Mouse (Mus musculus) ES-CJ7 (cell line): ENCODE measurements around the gene Arl3.
A peak's percentile ranks its signal among the peaks of the same experiment; 100 is the strongest.

ENCODE experiments used
- DNase-seq: peaks from one replicate; pipeline ENCODE4 v3.0.0; 2011; ENCODE audit warnings: low read depth, low spot score

Arl3 gene

DNA sequence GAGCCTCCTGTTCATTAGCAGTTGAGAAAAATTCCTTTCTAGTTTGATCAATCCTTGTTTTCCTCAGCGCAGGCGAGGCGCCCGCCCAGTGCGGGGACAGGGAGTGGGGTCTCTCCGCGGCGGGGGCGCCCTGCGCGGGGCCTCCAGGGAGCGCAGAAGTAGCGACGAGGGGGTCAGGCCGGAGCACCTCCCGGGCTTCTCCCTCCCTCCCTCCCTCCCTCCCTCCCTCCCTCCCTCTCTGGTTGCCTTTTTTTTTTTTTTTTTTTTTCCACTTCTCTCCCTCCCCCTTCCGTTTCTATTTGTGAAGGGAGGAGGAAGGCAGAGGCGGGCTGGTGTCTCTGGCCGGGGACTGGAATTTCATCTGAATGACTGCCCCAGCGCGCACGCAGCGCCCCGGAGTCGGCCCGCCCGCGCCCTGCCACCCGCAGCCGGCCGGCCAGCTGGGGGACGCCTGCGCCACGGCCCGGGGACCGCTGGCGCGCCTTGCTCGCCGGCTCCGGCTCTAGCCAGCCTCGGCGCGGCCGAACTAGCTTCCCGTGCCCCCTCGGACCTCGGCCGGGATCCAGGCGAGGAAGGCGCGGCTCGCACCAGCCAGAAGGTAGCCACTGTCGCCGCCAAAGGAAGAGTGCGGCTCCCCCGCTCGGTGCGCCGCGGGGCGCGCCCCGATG is 71.5 kb downstream of the Arl3 start, which contains the start of gene Trim8:
TSS of gene Trim8 (plus strand) at position 302 of the 668 bp plus-strand sequence.
- DNase-seq = peak; percentile 85

DNA sequence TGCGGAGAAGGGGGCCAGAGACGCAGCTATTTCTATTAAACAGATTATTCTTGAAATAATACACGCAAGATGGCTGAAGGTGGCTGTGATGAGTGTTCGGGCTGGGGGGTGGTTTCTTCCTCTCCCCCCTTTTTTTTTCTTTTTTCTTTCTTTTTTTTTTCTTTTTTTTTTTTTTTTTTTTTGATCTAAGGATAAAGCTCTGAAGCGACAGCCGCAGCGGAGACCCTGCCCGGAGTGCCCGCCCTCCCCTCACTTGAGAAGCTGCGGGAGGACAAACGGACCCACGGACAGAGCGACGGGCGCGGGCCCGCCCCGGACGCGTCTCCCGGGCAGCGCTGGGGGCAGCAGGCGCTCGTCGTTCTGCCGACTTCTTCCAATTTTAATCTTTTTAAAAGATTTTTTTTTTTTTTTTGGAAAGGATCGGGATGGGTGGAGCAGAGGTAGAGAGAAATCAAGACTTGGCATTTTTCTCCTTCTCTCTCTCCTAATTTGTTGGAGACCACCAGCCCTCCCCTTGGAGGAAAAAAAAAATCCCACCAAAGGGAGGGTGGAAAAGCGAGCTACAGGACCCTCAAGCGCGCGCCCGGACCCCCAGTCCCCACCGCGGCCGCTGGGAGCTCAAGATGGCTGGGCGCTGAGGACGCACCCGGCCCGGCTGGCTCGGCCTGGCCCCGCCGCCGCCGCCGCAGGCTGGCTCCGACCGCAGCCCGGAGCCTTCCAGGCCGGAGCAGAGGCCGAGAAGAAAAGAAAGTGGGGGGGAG is 72.2 kb downstream of the Arl3 start:
- peak; percentile 44 for DNase-seq

DNA sequence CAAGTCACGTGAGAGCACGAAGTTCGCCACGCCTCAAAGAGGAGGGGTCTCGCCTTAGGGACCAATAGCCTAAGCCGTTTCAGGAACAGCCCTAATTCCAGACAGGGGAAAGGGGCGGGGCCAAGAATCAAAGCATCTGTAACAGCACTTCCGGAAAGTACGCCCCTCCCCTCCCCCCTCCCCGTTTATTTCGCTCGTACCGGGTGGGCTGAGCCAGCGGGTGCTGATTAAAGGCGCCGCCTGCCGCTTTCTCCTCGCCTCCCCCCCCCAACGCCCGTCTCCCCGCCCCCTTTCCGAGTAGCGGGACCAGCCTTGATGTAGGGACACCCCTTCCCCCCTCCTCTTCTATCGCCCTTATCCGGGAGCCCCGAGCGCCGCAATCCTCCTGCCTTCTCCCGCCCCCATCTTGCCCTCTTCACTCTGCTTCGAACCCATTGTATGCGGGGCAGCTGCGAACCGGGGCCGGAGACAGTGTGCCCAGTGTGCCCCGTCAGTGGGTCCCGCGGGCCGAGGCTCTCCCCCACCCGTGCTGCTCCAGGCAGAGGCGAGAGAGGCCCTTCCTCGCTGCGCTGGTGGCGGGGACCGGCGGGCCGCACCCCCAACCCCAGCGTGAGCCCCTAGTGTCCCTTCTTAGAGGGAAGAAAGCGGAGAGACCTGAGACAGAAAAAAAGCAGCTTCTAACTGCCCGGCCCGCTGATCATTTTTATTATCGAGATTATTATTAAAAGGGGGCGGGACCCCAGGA is 73.0 kb downstream of the Arl3 start:
- DNase-seq = peak; percentile 100

DNA sequence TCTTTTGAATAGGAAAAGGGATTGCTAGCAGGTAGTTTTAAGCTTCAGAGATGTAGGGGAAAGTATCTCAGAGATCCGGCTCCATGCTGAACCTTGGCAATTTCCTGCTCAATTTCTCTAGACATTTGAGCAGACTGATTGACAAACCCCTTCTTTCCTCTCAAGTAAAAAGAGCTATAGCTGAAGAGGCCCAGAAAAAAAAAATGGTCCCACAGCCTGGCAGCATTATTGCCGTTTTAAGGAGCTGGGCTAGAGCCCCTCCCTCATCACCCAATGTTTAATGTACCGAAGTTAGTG is 73.5 kb downstream of the Arl3 start:
- no peak for DNase-seq

DNA sequence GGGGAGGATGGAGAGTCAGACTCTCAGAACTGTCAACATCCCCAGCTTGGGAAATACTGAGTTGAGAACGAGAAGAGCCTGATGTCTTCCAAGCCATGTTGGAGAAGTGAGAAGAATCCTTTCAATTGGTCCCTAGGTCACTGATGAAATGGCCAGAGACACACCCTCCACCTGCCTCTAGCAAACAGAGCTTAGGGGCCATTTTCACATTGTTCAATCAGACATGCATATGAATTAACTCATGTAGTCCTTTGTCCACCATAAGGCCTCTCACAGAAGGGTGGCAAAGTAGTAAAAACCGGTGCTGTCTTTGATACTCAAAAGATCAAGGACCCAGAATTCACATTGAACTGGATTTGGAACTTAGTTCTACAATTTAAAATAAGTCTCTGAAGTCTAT is 75.8 kb downstream of the Arl3 start:
- peak; percentile 71 for DNase-seq

DNA sequence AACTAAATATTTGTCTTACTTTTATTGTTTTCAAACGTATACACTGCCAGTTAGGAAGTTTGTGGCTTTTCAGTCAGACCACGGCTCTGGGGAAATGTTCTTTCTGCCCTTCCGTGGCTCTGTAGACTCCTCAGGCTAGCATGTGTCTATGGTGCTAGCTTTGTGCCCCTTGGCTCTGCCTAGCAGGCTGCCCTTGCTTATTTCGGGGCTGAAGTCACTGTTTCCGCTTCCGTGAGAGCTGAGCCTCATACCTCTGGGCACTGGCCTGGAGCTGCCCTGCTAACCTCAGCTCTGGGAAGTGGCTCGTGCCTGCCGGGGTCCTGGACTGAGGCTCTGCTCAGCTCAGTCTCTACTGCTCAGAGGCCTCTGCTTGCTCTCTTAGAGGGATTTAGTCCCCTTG is 77.9 kb downstream of the Arl3 start:
- no peak for DNase-seq

DNA sequence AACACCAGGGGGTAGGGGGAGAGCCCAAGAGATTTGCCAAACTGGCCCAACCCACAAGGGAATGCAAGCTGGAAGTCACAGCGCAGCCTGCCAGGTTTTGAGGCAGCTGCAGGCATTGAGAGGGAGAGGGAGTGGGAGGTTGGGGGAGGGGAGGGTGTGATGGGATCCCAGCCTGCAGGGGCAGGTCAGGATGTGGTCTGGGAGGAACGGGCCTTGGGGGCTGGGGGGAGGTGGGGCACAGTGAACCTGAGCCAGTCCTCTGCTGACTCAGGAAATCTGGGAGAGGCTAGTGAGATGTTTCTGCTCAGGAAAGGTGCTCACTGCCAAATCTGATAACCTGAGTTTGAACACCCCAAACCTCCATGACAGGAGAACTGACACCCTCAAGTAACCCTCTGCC is 82.4 kb downstream of the Arl3 start:
- peak; percentile 95 for DNase-seq

DNA sequence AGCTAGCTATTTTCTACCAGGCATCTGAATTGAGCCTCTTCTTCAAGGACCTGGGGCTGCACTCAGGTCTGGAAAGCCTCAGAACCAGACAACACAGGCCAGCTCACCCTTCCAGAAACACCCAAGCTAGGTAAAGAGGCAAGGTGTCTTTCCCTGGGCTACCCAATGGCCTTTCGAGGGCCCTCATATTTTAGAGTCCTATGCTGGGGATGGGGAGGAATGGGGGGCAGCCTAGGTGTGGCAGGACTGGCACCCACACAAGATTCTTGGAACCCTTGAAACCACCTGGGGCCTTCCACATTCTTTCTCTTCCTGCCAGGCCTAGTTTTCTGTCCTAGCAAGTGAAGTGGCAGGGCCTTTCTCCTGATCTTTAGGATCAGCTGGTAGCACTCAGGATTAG is 83.5 kb downstream of the Arl3 start:
- DNase-seq = no peak

DNA sequence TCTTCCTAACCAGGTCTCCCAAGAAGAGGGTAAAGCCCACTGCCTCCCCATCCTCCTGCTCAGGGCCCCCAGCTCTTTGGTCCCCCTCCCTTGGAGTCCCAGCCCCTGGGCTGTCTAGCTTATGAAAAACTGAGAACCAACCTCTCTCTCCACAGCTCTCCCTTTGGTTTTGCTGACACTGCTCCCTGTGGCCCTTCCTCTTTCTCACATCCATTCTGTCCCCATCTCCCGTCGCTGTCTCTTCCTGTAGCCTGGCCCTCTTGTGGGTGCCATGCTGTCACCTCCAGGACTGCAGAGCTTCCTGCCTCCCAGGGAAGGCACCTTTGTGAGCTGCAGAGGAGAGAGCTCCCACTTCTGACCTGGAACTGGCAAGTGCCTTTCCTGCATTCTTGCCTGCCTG is 86.3 kb downstream of the Arl3 start:
- no peak for DNase-seq

DNA sequence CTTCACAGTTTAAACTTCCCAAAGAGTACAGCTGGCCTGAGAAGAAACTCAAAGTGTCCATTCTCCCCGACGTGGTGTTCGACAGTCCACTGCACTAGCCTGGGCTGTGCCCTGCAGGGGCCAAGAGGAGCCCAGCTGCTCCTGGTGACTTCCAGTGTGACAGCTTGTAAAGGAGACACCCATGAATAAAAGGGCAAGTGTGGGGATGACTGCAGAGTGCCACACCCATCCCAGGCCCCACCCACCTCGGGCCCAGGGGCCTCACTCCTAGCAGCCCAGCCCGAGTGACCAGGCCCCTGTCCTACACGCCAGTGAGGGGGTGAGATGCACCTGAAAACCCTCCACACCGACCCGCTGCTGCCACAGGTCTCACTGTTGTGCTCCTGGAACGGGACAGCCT is 87.2 kb downstream of the Arl3 start:
- DNase-seq = no peak

DNA sequence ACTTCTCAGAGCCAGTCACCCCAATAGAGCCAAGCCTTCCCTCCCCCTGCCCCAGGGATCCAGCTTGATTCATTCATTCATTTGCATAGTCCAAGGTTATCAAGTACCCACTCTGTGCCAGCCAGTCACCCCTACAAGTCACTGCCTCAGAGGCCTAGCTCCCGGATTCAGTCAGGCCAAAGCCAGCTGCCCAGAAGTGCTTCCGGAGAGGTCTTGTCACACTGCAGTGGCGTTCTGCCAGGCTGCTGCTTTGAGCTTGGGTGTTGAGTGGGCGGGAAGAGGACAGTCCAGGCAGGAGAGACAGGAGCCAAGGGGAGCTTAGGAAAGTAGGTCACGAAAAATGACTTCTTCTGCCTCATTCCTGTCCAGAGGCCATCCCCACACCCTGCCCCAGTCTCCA is 88.5 kb downstream of the Arl3 start:
- no peak for DNase-seq

DNA sequence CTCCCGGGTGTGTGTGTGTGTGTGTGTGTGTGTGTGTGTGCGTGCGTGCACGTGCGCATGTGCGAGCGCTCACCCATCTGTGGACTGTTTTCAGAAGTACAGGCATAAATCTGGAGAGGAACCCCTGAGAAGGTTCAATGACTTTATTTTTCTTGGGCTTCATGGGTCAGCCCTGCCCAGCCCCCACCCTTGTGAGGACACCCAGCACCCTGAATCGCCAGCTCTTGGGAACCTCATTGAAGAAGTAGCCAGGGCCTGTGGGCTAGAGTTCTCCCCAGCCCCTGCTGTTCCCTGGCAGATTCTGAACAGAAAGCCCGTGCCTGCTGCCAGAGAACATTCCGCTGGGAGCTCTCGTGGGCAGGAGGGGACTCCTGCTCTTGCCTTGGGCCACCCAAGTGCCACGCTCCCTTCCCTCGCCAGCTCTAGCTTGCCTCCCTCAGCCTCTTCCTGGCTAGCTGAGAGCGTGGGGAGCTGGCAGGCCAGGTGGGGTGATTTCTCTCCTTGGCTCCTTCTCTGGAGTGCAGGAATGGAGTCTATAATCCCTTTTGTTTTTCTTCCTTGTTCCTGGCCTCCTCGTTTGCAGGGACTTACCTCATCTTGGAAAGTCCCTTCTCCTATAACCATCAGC is 89.2 kb downstream of the Arl3 start:
- no peak for DNase-seq

DNA sequence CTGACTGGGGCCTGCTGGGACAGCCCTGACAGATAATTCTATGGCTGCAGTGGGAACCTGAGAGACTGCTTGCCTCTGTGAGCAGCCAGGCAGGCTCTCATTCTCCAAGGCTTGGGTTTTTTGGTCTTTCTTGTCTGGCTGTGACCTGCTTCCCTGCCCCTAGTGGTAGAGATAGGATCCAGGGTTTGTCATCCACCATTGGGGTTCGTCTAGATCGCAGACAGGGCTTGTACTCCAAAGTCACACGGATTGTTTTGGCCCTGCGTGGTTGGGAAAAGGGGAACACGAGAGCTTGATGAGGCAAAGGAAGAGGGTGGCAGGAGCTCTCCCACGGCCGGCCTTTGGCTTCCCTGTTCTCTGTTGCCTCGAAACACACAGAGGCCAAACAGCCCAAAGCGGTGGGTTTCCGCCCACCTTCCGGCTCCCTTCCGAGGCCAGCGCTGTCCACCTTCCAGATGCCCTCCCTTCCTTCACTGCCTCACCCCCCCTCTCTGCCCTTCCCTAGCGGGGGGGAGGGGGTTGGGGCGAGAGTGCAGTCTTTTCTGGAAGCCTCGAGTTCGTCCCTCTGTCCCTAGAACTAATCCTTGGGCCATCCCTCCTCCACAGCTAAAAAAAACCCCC is 90.0 kb downstream of the Arl3 start:
- peak; percentile 45 for DNase-seq

DNA sequence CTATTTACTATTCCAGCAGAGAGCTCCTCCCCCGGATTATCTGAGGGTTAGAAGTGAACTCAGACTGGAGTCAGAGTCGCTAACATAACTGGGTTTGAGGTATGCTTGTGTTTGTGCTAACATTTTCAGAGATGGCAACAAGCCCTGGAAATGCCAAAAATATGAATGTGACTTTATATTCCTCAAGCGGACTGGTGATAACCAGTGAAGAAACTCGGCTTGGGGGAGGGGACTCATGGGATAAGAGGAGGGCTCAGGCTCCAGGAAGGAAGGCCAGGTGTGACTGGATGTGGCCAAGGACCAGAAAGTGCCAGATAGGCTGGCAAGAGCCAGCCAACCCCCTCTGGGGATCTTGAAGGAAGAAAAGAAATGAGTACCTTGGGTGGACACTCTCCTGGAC is 91.2 kb downstream of the Arl3 start:
- DNase-seq = no peak

DNA sequence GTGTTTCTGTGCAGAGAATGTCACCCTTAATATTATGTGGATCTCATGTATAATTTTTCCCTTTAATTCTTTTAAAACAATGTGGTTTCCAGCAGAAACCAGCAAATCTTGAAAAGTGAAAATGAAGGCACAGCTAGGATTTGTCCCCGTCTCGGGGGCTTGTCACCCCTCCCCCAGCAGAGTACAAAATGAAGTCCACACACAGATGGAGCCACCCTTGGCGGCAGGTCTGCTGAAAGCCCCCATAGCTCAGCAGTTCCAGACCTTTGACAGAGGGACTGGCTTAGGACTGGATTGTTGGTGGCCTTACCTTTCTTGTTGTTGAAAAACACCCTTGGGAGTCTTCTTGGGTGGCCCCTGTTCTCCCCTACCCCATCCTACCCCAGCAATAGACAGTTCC is 91.6 kb downstream of the Arl3 start:
- no peak for DNase-seq
